Mouse (Mus musculus) ES-Bruce4 (cell line): Measurements from ENCODE around the gene Gm49318.

ENCODE experiments used
- CTCF ChIP-seq: IDR thresholded peaks from one replicate; pipeline ENCODE4 v1.8.1; 2011; ENCODE audit warnings: low read depth, low read length
- POLR2A ChIP-seq: IDR thresholded peaks from one replicate; pipeline ENCODE4 v1.8.1; 2011; ENCODE audit warnings: low read length; ENCODE audit not compliant: insufficient read depth

- no peak for TF ChIP-seq CTCF
- no peak for TF ChIP-seq POLR2A
Measured at GRCm38 (mm10) chr9:22099922-22100321, 28.9 kb upstream of the Gm49318 start.
